Mouse (Mus musculus) liver, embryonic 15.5 days (tissue): ENCODE data around the gene Rbpms2. TPM values are rescaled to one million over a fixed set of nuclear protein-coding genes. Genes with fewer than 3 reads are reported as not detected.

Experiments used
- ATAC-seq: fragments of 200-750 bp; cut with Nextera tagmentation; 2 replicates; pipeline ENCODE4 v1.8.0; 2017; ENCODE audit warnings: moderate number of reproducible peaks, mild to moderate bottlenecking, moderate library complexity; ENCODE audit not compliant: insufficient read depth
- H3K27ac ChIP-seq: fragments of 300-500 bp; sonication (generic); replicated peaks from 2 replicates; pipeline ENCODE4 v1.5.1; 2015; ENCODE audit warnings: mild to moderate bottlenecking, inconsistent platforms
- H3K27me3 ChIP-seq: fragments of 300-500 bp; sonication (generic); 2 replicates; pipeline ENCODE4 v1.6.1; 2015; ENCODE audit warnings: mild to moderate bottlenecking, inconsistent platforms
- H3K36me3 ChIP-seq: fragments of 300-500 bp; sonication (generic); replicated peaks from 2 replicates; pipeline ENCODE4 v1.6.1; 2015; ENCODE audit warnings: moderate library complexity, mild to moderate bottlenecking, inconsistent platforms
- H3K4me1 ChIP-seq: fragments of 300-500 bp; sonication (generic); replicated peaks from 2 replicates; pipeline ENCODE4 v1.6.1; 2015; ENCODE audit warnings: inconsistent platforms
- H3K4me2 ChIP-seq: fragments of 300-500 bp; sonication (generic); 2 replicates; pipeline ENCODE4 v1.6.1; 2015; ENCODE audit warnings: moderate library complexity, mild to moderate bottlenecking, inconsistent platforms
- H3K4me3 ChIP-seq: fragments of 300-500 bp; sonication (generic); replicated peaks from 2 replicates; pipeline ENCODE4 v1.5.1; 2015; ENCODE audit warnings: mild to moderate bottlenecking, inconsistent platforms
- H3K9ac ChIP-seq: fragments of 300-500 bp; sonication (generic); 2 replicates; pipeline ENCODE4 v1.6.1; 2015; ENCODE audit warnings: moderate library complexity, mild to moderate bottlenecking, inconsistent platforms
- H3K9me3 ChIP-seq: fragments of 300-500 bp; sonication (generic); replicated peaks from 2 replicates; pipeline ENCODE4 v1.6.1; 2016; ENCODE audit warnings: inconsistent platforms
- WGBS: fragments of 180-500 bp; shearing (Covaris S2); methylation state at CpG from one replicate; pipeline ENCODE4 v1.1.7; 2015; ENCODE audit warnings: mixed read lengths; ENCODE audit not compliant: insufficient replicate concordance; 5-methylcytosine and 5-hydroxymethylcytosine counted together
- polyA plus RNA-seq: library from polyadenylated mRNA; unstranded; fragments of >200 nt; fragmentation: Nextera tagmentation; extraction: Ambion mirVana; gene quantifications from 2 replicates; pipeline ENCODE4 v1.2.1, GENCODE M21; 2015

Rbpms2 gene
- polyA plus RNA-seq, 1 experiment from 2014 or later, result 11.3 TPM

DNA sequence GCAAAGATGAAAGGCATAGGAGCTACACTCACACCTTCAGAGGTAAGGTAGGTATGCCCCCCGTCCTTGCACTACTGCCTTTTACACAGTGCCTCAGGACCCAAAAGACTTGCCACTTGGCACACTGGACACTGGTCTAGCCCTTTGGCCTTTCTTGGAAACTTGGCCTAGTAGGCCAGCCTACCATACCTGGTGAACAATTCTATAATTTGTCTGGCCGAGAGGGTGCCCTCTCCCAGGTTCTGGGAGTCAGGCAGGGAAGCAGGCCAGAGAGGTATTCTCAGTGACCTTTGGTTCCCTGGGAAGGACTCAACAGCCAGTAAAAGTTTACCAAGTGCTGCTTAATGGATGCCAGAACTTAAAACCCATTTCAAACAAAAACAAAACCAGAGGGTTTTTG lies 7.8 kb upstream of the Rbpms2 start:
- H3K9ac ChIP-seq, result no peak overlapping the region
- H3K36me3 ChIP-seq, result no peaks in the 10 kb centered on the region
- no peak overlapping the region for H3K27ac ChIP-seq
- H3K4me1 ChIP-seq, result no peaks in the 10 kb centered on the region
- H3K4me3 ChIP-seq, result no peak overlapping the region
- H3K9me3 ChIP-seq, result no peaks in the 10 kb centered on the region
- ATAC-seq, result no peak
- WGBS, result 46% methylated on average over 2 of the region's 2 CpGs
- no peak overlapping the region for H3K4me2 ChIP-seq
- H3K27me3 ChIP-seq, result peaks cover 17% of the 10 kb centered on the region

DNA sequence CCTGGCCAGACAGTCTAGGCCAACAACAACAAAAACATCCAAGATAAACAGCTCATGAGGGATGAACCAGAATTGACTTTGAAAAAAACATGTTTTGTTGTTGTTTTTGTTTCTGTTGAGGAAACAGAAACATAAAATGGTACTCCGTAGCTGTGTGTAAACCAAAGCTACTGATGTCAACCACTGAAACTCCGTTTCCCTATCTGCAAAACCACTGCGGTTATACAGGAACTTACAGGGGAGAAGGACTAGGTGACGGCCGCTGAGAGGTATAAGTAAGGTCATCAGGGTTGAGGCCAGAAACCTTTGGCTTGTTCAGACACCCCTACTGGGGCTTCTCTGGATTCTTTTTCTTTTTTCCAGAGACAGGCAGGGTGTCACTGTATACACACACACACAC lies 6.6 kb upstream of the Rbpms2 start:
- Histone ChIP-seq H3K4me1 (no peaks in the 10 kb centered on the region), H3K27me3 (peaks cover 29% of the 10 kb centered on the region), H3K4me3 (no peak overlapping the region), H3K27ac (no peak overlapping the region), H3K4me2 (no peak overlapping the region), H3K9ac (no peak overlapping the region), H3K36me3 (no peaks in the 10 kb centered on the region), H3K9me3 (no peaks in the 10 kb centered on the region)
- WGBS, result 42% methylated on average over 5 of the region's 5 CpGs
- ATAC-seq, result no peak

DNA sequence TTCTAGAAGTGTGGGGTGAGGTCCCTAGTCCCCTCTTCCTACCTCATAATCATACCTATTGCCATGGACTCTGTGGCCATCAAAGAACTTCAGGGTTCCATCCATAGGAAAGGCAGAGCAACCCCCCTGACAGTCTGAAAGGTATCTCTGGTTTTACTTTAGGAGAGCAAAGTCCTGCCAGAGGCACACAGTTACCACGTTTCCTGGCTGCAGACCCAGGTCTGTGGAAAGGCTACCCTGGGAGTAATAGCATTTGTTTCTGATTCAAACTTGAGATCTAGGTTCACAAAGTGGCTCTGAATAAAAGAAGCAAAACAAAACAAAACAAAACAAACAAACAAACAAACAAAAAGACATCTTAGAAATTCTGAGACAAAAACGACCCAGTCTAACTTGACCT lies 5.2 kb upstream of the Rbpms2 start:
- Histone ChIP-seq H3K4me3 (no peak overlapping the region), H3K27ac (no peak overlapping the region), H3K4me1 (peaks cover 4% of the 10 kb centered on the region), H3K27me3 (peaks cover 43% of the 10 kb centered on the region), H3K9me3 (no peaks in the 10 kb centered on the region), H3K4me2 (no peak overlapping the region), H3K36me3 (no peaks in the 10 kb centered on the region), H3K9ac (no peak overlapping the region)
- ATAC-seq, result no peak
- 39% methylated on average over 2 of the region's 2 CpGs for WGBS

DNA sequence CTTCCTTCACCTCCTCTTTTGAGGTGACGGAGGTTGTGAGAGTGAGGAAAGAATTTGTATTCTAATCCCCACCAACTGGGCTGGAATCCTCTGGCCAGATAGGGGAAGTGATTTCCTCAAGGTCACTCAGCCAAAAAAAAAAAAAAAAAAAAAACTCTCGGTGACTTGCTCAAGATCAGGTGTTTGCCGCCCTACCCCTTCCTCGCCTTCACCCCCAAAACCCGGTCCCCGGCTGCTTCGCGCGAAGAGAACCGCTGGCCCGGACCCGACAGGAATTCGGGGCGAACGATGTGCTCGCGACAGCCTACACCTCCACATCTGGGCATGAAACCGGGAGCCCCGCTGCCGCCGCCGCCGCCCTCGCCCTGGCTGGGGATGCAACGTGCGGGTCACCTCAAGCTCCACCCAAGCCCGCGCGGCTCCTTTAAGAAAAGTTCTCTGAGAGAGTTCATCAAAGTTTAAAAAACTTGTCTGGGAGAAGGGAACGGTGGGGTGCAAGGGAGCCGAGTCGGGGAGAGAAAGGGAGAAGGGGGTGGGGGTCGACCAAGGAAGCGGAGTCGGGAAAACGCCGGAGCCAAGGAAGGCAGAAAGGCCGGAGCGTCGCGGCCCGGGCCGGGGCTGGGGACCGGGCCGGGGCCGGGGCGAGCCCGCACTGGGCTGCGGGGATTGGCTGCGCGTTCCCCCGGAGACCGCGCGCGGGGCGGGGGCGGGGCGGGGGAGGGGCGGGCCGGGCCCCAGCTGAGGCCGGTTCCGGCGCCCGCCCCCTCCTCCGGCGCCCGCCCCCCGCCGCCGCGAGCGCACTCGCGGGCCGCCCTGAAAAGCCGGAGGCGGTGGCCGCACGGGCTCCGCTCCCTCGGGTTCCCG lies 551 bp downstream of the Rbpms2 start:
- ATAC-seq, result peak; percentile 83

DNA sequence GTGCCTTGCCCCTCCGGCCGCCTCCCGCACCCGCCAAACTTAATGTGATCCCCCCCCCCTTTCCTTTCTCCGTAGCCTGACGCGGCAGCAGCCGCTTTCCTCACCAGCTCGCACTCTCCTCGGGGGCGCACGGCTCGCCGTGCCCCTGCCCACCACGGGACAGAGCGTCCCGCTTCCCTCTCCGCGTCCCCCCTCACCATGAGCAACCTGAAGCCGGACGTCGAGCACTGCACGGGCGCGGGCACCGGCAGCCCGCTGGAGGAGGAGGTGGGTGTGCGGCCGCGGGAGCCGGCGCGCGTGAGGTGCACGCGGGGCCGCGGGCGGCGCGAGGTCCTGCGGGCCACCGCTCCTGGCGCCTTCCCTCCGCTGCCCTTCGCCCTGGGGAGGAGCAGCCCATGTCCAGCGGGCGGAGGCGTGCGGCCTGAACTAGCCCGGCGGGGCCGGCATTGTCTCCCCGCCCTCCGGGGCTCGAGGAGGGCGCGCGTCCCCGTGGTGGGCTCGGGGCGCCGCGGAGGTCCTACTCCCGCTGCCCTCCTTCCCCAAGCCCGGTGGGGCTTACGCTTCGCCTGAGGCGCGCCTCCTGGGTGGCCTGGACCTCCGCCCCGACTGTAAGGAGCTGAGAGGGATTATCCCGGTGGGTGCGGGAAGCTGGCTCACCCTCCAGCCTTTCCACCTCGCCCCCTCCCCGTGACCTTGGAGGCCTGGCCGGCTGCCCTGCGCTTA lies 1.3 kb downstream of the Rbpms2 start:
- Histone ChIP-seq H3K4me1 (peaks cover 15% of the 10 kb centered on the region), H3K27ac (peak overlapping the region; percentile 53), H3K27me3 (peaks cover 85% of the 10 kb centered on the region), H3K4me2 (peak overlapping the region; percentile 71), H3K9ac (peak overlapping the region; percentile 23), H3K9me3 (no peaks in the 10 kb centered on the region), H3K4me3 (peak overlapping the region; percentile 60), H3K36me3 (no peaks in the 10 kb centered on the region)
- under 1% methylated on average over 76 of the region's 78 CpGs for WGBS
- peak; percentile 75 for ATAC-seq

More for the DNA sequence above, 551 bp downstream of the Rbpms2 start:
- Histone ChIP-seq H3K9me3 (no peaks in the 10 kb centered on the region), H3K4me3 (peak overlapping the region; percentile 60), H3K4me2 (peak overlapping the region; percentile 71), H3K27me3 (peaks cover 92% of the 10 kb centered on the region), H3K27ac (peak overlapping the region; percentile 53; the same call in 1 of the 2 replicates), H3K4me1 (peaks cover 15% of the 10 kb centered on the region), H3K36me3 (no peaks in the 10 kb centered on the region), H3K9ac (peak overlapping the region; percentile 27)
- WGBS, result under 1% methylated on average over 69 of the region's 83 CpGs

DNA sequence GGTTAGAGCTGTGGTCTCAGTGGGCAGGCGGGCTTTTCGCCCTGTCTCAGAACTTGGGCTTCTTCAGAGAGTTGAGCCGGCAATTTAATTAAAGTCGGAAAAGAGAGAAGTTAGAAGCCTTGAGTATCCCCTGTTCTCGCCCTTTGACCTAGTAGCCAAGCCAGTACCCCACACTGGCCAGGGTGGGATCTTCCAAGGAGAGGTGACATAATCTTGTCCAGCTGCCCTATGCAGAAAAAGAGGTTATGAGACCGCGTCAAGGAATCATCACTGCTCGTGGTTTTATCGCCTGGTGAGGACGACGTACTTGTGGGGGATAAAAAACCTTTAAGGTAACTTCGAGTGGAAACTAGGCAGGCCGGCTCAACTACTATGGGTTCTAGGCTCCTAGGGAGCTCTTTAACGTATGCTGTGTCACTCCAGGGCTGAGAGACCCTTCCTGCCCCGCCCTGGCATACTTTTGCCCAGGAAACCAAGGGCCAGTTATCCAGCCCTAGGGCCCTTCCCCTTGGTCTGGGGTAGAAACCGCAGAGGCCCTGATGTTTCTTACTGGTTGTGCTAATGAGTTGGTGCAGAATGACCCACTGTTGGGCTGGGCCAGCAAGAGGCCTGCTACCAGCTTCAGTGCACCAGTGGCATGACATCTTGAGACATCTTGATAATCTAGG lies 2.0 kb downstream of the Rbpms2 start:
- Histone ChIP-seq H3K4me2 (peak overlapping the region; percentile 71), H3K9me3 (no peaks in the 10 kb centered on the region), H3K36me3 (no peaks in the 10 kb centered on the region), H3K27ac (no peak overlapping the region), H3K4me3 (peak overlapping the region; percentile 60), H3K9ac (peak overlapping the region; percentile 23; the same call in 1 of the 2 replicates), H3K4me1 (peaks cover 15% of the 10 kb centered on the region), H3K27me3 (peaks cover 79% of the 10 kb centered on the region)
- no peak for ATAC-seq
- WGBS, result 9% methylated on average over 16 of the region's 16 CpGs

DNA sequence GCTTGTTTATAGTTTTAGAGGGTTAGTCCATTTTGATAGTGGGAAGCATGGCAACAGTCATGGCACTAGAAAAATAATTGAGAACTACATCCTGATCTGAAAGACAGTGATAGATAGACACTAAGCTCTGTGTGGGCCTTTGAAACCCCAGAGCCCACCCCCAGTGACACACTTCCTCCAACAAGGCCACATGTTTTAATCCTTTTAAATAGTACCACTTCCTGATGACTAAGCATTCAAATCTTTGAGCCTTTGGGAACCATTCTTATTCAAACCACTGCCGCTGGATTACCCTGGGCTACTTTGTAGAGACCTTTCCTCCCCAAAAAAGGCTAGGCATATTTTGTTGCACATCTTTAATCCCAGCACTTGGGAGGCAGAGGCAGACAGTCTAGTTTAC lies 6.3 kb downstream of the Rbpms2 start:
- no peak overlapping the region for H3K27ac ChIP-seq
- no peak for ATAC-seq
- H3K36me3 ChIP-seq, result no peaks in the 10 kb centered on the region
- no peak overlapping the region for H3K9ac ChIP-seq
- no peak overlapping the region for H3K4me2 ChIP-seq
- H3K4me3 ChIP-seq, result no peak overlapping the region
- no peaks in the 10 kb centered on the region for H3K9me3 ChIP-seq
- no peaks in the 10 kb centered on the region for H3K4me1 ChIP-seq
- peaks cover 40% of the 10 kb centered on the region for H3K27me3 ChIP-seq
- WGBS, result 53% methylated on average over 1 of the region's 1 CpGs

DNA sequence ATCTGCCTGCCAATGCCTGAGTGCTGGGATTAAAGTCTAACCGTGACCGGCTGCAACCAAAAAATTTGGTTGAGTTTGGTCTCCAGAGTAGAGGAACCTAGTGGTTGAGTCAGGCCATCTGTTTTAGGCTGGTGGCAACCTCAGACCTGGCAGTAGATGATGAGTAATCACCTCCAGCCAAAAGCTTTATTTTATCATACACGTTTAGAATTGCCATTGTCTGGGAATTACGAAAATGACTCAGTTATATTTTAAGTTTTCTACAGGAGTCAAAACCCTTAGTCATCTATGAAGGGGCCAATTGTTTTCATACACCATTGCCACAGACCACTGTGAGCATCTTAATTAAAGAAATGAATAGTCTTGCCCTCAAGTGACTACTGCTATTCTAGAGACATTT lies 7.5 kb downstream of the Rbpms2 start:
- Histone ChIP-seq H3K4me1 (no peaks in the 10 kb centered on the region), H3K36me3 (no peaks in the 10 kb centered on the region), H3K9me3 (no peaks in the 10 kb centered on the region), H3K4me3 (no peak overlapping the region), H3K27ac (no peak overlapping the region), H3K4me2 (no peak overlapping the region), H3K9ac (no peak overlapping the region), H3K27me3 (peaks cover 36% of the 10 kb centered on the region)
- WGBS, result 62% methylated on average over 4 of the region's 4 CpGs
- no peak for ATAC-seq

DNA sequence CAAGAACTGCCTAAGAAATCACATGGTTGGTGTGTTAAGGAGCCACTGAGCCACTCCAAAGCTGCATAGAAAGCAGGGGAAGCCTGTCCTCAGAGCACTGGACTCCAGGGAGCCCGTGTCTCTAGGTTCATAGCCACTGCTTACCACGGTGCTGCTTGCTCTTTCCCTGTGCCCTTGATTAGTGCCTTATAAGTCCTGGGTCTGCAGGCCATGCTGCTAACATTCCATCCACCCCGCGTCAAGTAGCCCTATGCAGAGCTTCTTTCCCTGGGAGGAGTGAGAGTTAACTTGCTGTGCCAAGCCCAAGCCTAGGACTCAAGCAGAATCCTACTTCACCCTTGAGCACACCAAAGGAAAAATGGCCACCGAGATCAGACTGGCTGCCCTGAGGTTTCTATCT lies 9.6 kb downstream of the Rbpms2 start:
- no peak for ATAC-seq
- no peaks in the 10 kb centered on the region for H3K9me3 ChIP-seq
- peaks cover 16% of the 10 kb centered on the region; the same call in 1 of the 2 replicates for H3K27me3 ChIP-seq
- no peaks in the 10 kb centered on the region for H3K36me3 ChIP-seq
- WGBS, result 60% methylated on average over 5 of the region's 5 CpGs
- H3K4me3 ChIP-seq, result no peak overlapping the region
- no peak overlapping the region for H3K27ac ChIP-seq
- no peak overlapping the region for H3K9ac ChIP-seq
- H3K4me1 ChIP-seq, result no peaks in the 10 kb centered on the region
- H3K4me2 ChIP-seq, result no peak overlapping the region

DNA sequence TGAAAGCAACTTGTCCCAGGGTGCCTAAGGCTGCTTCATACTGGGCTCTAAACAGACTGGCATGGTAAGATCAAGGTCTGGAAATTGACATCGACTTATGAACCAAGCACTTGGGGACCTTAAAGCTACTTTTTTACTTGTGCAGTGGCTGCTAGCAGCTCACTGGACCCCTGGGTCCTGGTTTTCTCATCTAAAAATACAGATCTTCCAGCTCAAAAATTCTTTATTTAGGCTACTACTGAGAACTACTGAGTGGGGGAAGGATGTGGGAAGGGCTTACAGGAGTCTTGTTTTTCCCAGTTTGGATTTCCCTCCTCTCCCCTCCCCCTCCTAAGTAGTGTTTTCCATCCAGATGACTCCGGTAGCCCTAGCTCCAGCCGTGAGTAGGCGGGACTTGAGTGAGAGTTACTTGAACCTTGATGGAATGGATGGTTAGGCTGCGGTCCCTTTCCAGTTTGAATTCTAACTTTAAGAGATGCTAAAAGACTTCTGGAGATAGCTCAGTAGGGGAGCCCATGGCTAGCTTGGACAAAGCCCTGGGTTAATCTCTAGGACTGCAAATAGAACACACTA lies 11.5 kb downstream of the Rbpms2 start:
- 29% methylated on average over 5 of the region's 5 CpGs for WGBS
- H3K9ac ChIP-seq, result no peak overlapping the region
- H3K4me3 ChIP-seq, result no peak overlapping the region
- H3K4me2 ChIP-seq, result no peak overlapping the region
- no peaks in the 10 kb centered on the region for H3K4me1 ChIP-seq
- H3K27ac ChIP-seq, result no peak overlapping the region
- H3K9me3 ChIP-seq, result no peaks in the 10 kb centered on the region
- H3K27me3 ChIP-seq, result peaks cover 13% of the 10 kb centered on the region; the same call in 1 of the 2 replicates
- no peaks in the 10 kb centered on the region for H3K36me3 ChIP-seq
- no peak for ATAC-seq
